Mouse (Mus musculus): ENCODE measurements around the gene Aoc3.

DNA sequence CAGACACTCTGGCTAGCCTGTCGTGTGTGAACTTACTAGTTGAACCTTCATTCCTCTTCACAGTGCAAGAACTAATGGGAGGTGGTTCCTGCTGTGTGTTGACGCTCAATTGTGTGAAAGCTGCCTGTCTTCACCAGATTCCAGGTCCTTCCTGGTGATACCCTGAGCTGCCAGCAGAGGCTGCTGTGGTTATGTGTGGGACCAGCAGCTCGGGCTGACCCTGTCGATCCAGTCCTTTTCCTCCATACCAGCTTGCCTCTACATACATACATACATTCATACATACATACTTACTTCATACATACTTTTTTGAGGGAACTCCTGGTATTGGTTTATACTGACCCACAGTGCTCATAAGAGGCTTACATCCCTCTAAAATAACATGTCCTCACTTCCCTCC, 6.8 kb upstream of the Aoc3 start:
- TF ChIP-seq CTCF (conservative IDR thresholded peaks at IDR 0.05; ENCODE audit: insufficient read depth, insufficient read length, low read depth, low read length) (peak; percentile 99), POLR2A (IDR thresholded peaks at IDR 0.05; ENCODE audit: low read depth, low read length) (no peak)
